Mouse (Mus musculus): Measurements from ENCODE around the gene Mdm4. TPM values are rescaled to one million over a fixed set of nuclear protein-coding genes. Genes with fewer than 3 reads are reported as not detected.

The Mdm4 gene
- polyA plus RNA-seq (2016; fragmentation: Nextera tagmentation; extraction: Ambion mirVana): 37.7 and 41.4 TPM in 2 replicates

GRCm38 (mm10) chr1:133030461-133030860 is at the start of gene Mdm4:
Gene Mdm4, minus strand, starts transcription at chr1:133030561.
- Histone ChIP-seq H3K36me3 (replicated peaks) (no peaks in the 10 kb centered on the region), H3K27me3 (replicated peaks; ENCODE audit: low read depth, poor library complexity, severe bottlenecking) (no peaks in the 10 kb centered on the region), H3K4me1 (peaks cover 10% of the 10 kb centered on the region), H3K4me3 (no peak within 1 kb of the TSS), H3K9me3 (no peaks in the 10 kb centered on the region), H3K27ac (replicated peaks) (no peak within 1 kb of the TSS)
- no peak for DNase-seq (ENCODE audit: low spot score)
- WGBS: 89% methylated on average over 5 of the region's 5 CpGs

DNA sequence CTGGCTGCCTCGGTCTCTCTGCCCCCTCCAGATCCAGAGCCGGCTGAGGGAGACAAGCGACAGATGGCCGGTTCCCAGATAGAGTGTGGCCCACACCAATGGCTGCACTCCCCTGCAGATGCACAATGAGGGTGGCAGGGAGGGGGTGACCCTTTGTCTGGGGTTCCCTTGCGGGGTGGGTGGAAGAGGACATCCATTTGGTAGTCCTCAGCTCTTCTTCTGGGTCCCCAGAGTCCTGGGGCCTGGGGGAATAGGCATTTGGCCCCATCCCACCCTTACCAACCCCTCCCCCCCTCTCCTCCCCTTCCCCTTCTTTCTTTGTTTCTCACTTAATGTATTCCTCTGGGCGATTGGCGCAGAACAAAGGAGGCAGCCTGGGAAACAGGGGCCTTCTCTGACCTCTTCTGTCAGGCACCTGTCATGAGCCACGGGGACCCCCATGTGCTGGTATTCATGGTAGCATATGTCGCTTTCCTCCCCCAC is 49.8 kb upstream of the Mdm4 start:
- H3K4me1 ChIP-seq: peaks cover 56% of the 10 kb centered on the region
- WGBS: 21% methylated on average over 9 of the region's 9 CpGs
- H3K4me3 ChIP-seq: no peak overlapping the region
- peak; percentile 52 for DNase-seq (ENCODE audit: low spot score)
- H3K9me3 ChIP-seq: no peaks in the 10 kb centered on the region
- H3K27me3 ChIP-seq (replicated peaks; ENCODE audit: low read depth, poor library complexity, severe bottlenecking): no peaks in the 10 kb centered on the region
- peak overlapping the region; percentile 83 for H3K27ac ChIP-seq (replicated peaks)
- peaks cover 94% of the 10 kb centered on the region for H3K36me3 ChIP-seq (replicated peaks)

DNA sequence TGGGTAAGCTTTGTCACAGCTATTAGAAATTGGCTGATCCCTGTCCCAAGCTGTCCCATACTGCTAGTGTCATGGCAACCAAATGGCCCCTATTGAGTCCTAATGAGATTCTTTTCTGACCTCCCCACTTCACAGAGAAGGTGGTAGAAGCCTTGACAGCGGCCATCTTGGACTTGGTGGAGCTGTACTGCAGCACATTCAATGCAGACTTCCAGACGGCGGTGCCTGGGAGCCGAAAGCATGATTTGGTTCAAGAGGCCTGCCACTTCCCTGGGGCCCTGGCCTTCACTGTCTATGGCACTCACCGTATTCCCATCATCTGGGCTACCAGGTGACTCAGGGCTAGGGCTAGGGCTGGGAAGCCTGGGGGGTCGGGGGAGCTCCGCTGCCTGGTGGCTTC is 49.1 kb upstream of the Mdm4 start:
- Histone ChIP-seq H3K9me3 (no peaks in the 10 kb centered on the region), H3K27me3 (replicated peaks; ENCODE audit: low read depth, poor library complexity, severe bottlenecking) (no peaks in the 10 kb centered on the region), H3K27ac (replicated peaks) (peak overlapping the region; percentile 83), H3K4me1 (peaks cover 50% of the 10 kb centered on the region), H3K36me3 (replicated peaks) (peaks cover 94% of the 10 kb centered on the region), H3K4me3 (no peak overlapping the region)
- no peak for DNase-seq (ENCODE audit: low spot score)
- 64% methylated on average over 7 of the region's 7 CpGs for WGBS

DNA sequence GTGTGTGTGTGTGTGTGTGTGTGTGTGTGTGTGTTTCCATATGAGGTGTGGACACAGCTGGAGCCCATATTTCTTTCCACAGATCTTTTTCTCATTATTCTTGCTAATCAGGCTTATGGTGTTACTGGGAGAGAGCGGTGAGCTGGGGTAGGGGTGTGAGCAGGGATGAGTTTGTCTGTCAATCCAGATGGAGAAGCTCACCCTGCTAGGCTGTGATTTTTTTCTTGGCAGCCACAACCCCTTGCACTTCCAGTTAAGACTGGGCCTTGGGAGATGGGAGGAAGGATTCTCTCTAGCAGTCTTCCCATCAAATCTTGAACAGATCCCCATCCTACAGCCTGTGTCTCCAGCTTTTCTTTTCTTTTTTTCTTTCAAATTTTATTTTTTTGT is 48.0 kb upstream of the Mdm4 start:
- 69% methylated on average over 1 of the region's 1 CpGs for WGBS
- DNase-seq (ENCODE audit: low spot score): no peak
- Histone ChIP-seq H3K9me3 (no peaks in the 10 kb centered on the region), H3K4me3 (no peak overlapping the region), H3K27me3 (replicated peaks; ENCODE audit: low read depth, poor library complexity, severe bottlenecking) (no peaks in the 10 kb centered on the region), H3K27ac (replicated peaks) (0 out of 2 replicates have a peak overlapping the region, but pooled peaks have one; percentile 55), H3K4me1 (peaks cover 47% of the 10 kb centered on the region), H3K36me3 (replicated peaks) (peaks cover 90% of the 10 kb centered on the region)

DNA sequence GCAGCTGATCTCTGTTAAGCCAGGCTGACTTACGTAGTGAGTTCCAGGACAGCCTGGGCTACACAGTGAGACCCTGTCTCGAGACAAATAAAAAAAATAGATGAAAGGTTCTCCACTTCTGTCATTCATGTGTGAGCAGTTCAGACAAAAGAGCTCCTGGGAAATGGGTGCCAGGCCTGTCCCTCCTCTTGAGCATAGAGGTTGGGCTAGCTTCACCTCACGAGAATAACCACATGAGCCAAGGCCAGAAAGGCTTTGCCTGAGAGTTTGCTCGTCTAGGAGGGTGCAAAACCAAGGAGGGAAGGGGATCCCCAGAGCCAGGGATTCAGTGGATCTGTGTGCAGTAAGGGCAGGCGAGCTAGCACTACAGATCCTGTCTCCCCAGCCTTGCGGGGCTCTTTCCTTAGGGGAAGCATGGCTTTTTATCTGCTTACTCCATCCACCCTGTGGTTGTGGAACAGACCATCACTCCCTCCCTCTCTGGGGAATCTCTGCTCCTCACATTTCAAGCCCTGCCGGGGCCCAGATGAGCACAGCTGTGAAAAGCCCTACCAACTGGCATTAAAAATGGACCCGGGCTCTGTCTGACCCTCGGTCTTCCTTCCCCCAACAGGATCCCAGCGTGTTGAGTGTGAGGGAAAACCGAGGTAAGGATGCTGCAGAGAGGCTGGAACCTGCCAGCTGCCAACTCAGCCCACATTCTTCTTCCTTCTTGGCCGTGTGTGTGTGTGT is 47.4 kb upstream of the Mdm4 start:
- H3K9me3 ChIP-seq: no peaks in the 10 kb centered on the region
- 54% methylated on average over 12 of the region's 12 CpGs for WGBS
- no peak overlapping the region for H3K4me3 ChIP-seq
- no peak for DNase-seq (ENCODE audit: low spot score)
- H3K4me1 ChIP-seq: peaks cover 52% of the 10 kb centered on the region
- H3K27ac ChIP-seq (replicated peaks): peak overlapping the region; percentile 55; the same call in 1 of the 2 replicates
- H3K27me3 ChIP-seq (replicated peaks; ENCODE audit: low read depth, poor library complexity, severe bottlenecking): no peaks in the 10 kb centered on the region
- H3K36me3 ChIP-seq (replicated peaks): peaks cover 87% of the 10 kb centered on the region

GRCm38 (mm10) chr1:133076681-133077514 is 46.5 kb upstream of the Mdm4 start:
- no peaks in the 10 kb centered on the region for H3K9me3 ChIP-seq
- H3K4me1 ChIP-seq: peaks cover 57% of the 10 kb centered on the region
- DNase-seq (ENCODE audit: low spot score): peak; percentile 32
- 0 out of 2 replicates have a peak overlapping the region, but pooled peaks have one; percentile 3 for H3K27ac ChIP-seq (replicated peaks)
- 61% methylated on average over 20 of the region's 20 CpGs for WGBS
- peaks cover 87% of the 10 kb centered on the region for H3K36me3 ChIP-seq (replicated peaks)
- H3K27me3 ChIP-seq (replicated peaks; ENCODE audit: low read depth, poor library complexity, severe bottlenecking): no peaks in the 10 kb centered on the region
- H3K4me3 ChIP-seq: no peak overlapping the region

DNA sequence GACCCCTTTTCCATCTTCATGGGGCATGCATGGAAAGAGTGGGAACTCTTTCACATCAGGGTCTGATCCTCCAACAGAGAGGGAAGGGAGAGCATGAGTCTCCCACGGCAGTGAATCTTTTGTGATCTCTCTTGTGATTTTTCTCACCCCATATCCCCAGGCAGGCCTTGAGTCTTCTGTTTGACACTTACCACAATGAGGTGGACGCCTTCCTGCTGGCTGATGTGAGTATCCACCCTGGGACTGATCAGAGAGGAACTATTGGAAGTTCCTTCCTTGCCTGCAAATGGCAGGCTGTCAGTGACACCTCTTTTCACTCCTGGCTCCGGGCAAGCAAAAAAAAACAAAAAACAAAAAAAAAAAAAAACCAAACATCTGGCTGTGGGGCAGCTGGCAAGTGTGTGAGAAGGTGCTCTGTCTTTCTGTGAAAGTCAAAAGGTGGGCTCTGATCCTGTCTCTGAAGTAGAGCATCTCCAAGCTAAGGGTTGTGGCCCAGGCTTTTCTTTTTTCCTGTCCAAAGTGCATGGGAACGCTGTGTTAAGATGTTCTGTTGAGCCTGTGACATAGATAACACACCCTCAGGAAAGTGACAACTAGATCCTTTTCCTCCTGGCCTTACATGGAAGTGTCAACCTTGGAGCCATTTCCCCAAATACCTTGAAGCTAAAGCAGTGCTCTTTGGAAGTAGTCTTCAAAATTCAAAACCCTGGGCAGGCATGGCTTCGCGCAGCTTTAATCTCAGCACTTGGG is 45.5 kb upstream of the Mdm4 start:
- no peaks in the 10 kb centered on the region for H3K9me3 ChIP-seq
- no peak for DNase-seq (ENCODE audit: low spot score)
- H3K4me1 ChIP-seq: peaks cover 55% of the 10 kb centered on the region
- 0 out of 2 replicates have a peak overlapping the region, but pooled peaks have one; percentile 3 for H3K27ac ChIP-seq (replicated peaks)
- 82% methylated on average over 6 of the region's 6 CpGs for WGBS
- no peaks in the 10 kb centered on the region for H3K27me3 ChIP-seq (replicated peaks; ENCODE audit: low read depth, poor library complexity, severe bottlenecking)
- H3K4me3 ChIP-seq: no peak overlapping the region
- H3K36me3 ChIP-seq (replicated peaks): peaks cover 83% of the 10 kb centered on the region

- H3K36me3 ChIP-seq (replicated peaks): peaks cover 77% of the 10 kb centered on the region
- peaks cover 53% of the 10 kb centered on the region for H3K4me1 ChIP-seq
- H3K27me3 ChIP-seq (replicated peaks; ENCODE audit: low read depth, poor library complexity, severe bottlenecking): no peaks in the 10 kb centered on the region
- no peak overlapping the region for H3K27ac ChIP-seq (replicated peaks)
- H3K9me3 ChIP-seq: no peaks in the 10 kb centered on the region
- H3K4me3 ChIP-seq: no peak overlapping the region
- WGBS: 94% methylated on average over 13 of the region's 13 CpGs
- no peak for DNase-seq (ENCODE audit: low spot score)
These were observed 44.2 kb upstream of the Mdm4 start for GRCm38 (mm10) chr1:133074541-133074940.

DNA sequence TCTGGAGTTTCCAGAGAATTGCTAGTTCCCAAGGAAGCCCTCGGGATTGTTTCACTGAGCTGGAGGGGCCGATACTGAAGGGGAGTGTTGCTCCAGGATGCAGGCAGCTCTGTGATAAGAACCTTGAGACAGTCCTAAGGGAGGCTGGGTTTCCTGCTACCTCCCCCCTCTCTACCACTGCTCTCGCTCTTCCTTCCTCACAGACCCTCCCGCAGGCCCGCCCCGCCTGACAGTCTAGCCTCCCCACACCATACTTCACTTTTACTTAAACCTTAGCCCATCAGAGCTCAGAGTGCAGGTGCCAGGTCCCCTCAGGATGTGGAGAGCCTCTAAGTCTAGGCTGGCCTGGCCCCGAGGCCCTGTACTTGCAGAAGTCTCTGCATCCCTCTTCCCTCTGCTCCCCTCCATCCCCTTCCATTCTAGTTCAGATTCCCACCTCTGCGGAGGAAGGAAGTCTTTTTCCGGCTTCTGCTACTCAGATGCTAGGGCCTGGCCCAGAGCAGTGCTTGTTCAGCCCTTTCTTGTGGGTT is 43.0 kb upstream of the Mdm4 start:
- no peak for DNase-seq (ENCODE audit: low spot score)
- 41% methylated on average over 9 of the region's 9 CpGs for WGBS
- H3K4me3 ChIP-seq: no peak overlapping the region
- H3K36me3 ChIP-seq (replicated peaks): peaks cover 77% of the 10 kb centered on the region
- H3K4me1 ChIP-seq: peaks cover 61% of the 10 kb centered on the region
- H3K27ac ChIP-seq (replicated peaks): peak overlapping the region; percentile 37; the same call in 1 of the 2 replicates
- H3K27me3 ChIP-seq (replicated peaks; ENCODE audit: low read depth, poor library complexity, severe bottlenecking): no peaks in the 10 kb centered on the region
- no peaks in the 10 kb centered on the region for H3K9me3 ChIP-seq

GRCm38 (mm10) chr1:133071666-133072381 is 41.5 kb upstream of the Mdm4 start:
- Histone ChIP-seq H3K36me3 (replicated peaks) (peaks cover 75% of the 10 kb centered on the region), H3K27me3 (replicated peaks; ENCODE audit: low read depth, poor library complexity, severe bottlenecking) (no peaks in the 10 kb centered on the region), H3K4me1 (peaks cover 50% of the 10 kb centered on the region), H3K9me3 (no peaks in the 10 kb centered on the region), H3K4me3 (no peak overlapping the region), H3K27ac (replicated peaks) (0 out of 2 replicates have a peak overlapping the region, but pooled peaks have one; percentile 11)
- 76% methylated on average over 16 of the region's 16 CpGs for WGBS
- DNase-seq (ENCODE audit: low spot score): no peak

GRCm38 (mm10) chr1:133070157-133070556 is 39.8 kb upstream of the Mdm4 start:
- Histone ChIP-seq H3K4me1 (peaks cover 41% of the 10 kb centered on the region), H3K27ac (replicated peaks) (no peak overlapping the region), H3K4me3 (no peak overlapping the region), H3K27me3 (replicated peaks; ENCODE audit: low read depth, poor library complexity, severe bottlenecking) (no peaks in the 10 kb centered on the region), H3K36me3 (replicated peaks) (peaks cover 69% of the 10 kb centered on the region), H3K9me3 (no peaks in the 10 kb centered on the region)
- DNase-seq (ENCODE audit: low spot score): no peak
- WGBS: 44% methylated on average over 3 of the region's 5 CpGs

All from embryonic facial prominence, embryonic 10.5 days (tissue).